Mouse (Mus musculus) embryonic fibroblast, embryonic 13.5 days (primary cell): ENCODE data around the gene Sept1.

Source experiments
- CTCF ChIP-seq: IDR thresholded peaks from 2 replicates; pipeline ENCODE4 v1.5.1; 2011; ENCODE audit warnings: mild to moderate bottlenecking, control low read depth, low read length, moderate library complexity, borderline replicate concordance; ENCODE audit not compliant: insufficient read depth
- POLR2A ChIP-seq: IDR thresholded peaks from 2 replicates; pipeline ENCODE4 v1.6.1; 2011; ENCODE audit warnings: low read depth, mild to moderate bottlenecking, control low read depth, low read length, moderate library complexity

GRCm38 (mm10) chr7:127213930-127214329, 19.0 kb downstream of the Sept1 start:
- TF ChIP-seq CTCF (no peak), POLR2A (no peak)
